Mouse (Mus musculus) layer of hippocampus, postnatal 14 days (tissue): ENCODE results near the gene Scyl3. TPM values are rescaled to one million over a fixed set of nuclear protein-coding genes. Genes with fewer than 3 reads are reported as not detected.
A peak's percentile ranks its signal among the peaks of the same experiment; 100 is the strongest.

ENCODE experiments used
- DNase-seq, 2 experiments: peaks; one replicate each; pipeline ENCODE4 v3.0.0; 2021 to 2022; ENCODE audit warnings: low spot score in 2 of 2, mixed read lengths in 1 of 2
- long read RNA-seq, 2 experiments: library from polyadenylated mRNA; stranded (forward); transcript quantifications; one replicate each; pipeline ENCODE4 v2.0.0; 2021
- total RNA-seq, 2 experiments: library from RNA; stranded (reverse); gene quantifications; 2 replicates each; pipeline ENCODE4 v1.2.3; 2021

Gene Scyl3
- total RNA-seq: 10 to 100 TPM; 19.6 to 24.0 TPM
- long read RNA-seq, experiment 1, full-length matches to known transcripts: 6 of 20 reads
- long read RNA-seq, experiment 1, partial matches to known transcripts: 6 of 20 reads
- long read RNA-seq, experiment 1, other reads (novel, unspliced or antisense): 8 of 20 reads
- long read RNA-seq, experiment 2, full-length matches to known transcripts: 8 of 19 reads
- long read RNA-seq, experiment 2, partial matches to known transcripts: 6 of 19 reads
- long read RNA-seq, experiment 2, other reads (novel, unspliced or antisense): 5 of 19 reads

GRCm38 (mm10) chr1:163928846-163929245, at the start of gene Scyl3:
Gene Scyl3, plus strand, starts transcription at chr1:163929100.
- no peak for DNase-seq

GRCm38 (mm10) chr1:163889629-163890028, 39.3 kb upstream of the Scyl3 start:
- DNase-seq: no peak

- no peak for DNase-seq
Measured at GRCm38 (mm10) chr1:163893294-163893693, 35.6 kb upstream of the Scyl3 start.

GRCm38 (mm10) chr1:163893774-163894527, 34.9 kb upstream of the Scyl3 start:
- DNase-seq: no peak

- DNase-seq: no peak
Measured at GRCm38 (mm10) chr1:163898291-163898764, 30.6 kb upstream of the Scyl3 start.

- no peak for DNase-seq
Measured at GRCm38 (mm10) chr1:163899575-163899974, 29.3 kb upstream of the Scyl3 start.

- DNase-seq: no peak
Measured at GRCm38 (mm10) chr1:163900168-163900567, 28.7 kb upstream of the Scyl3 start.

- DNase-seq: no peak
Measured at GRCm38 (mm10) chr1:163903411-163903810, 25.5 kb upstream of the Scyl3 start.

- DNase-seq: no peak
Measured at GRCm38 (mm10) chr1:163907007-163907811, 21.7 kb upstream of the Scyl3 start.

GRCm38 (mm10) chr1:163908389-163908788, 20.5 kb upstream of the Scyl3 start:
- no peak for DNase-seq

- DNase-seq: peak in 1 of 2 experiments; percentile 62
Measured at GRCm38 (mm10) chr1:163910343-163910742, 18.6 kb upstream of the Scyl3 start.

- DNase-seq: no peak
Measured at GRCm38 (mm10) chr1:163910785-163911184, 18.1 kb upstream of the Scyl3 start.

GRCm38 (mm10) chr1:163911981-163912380, 16.9 kb upstream of the Scyl3 start:
- no peak for DNase-seq

GRCm38 (mm10) chr1:163917349-163918160, 11.3 kb upstream of the Scyl3 start:
- DNase-seq: no peak

GRCm38 (mm10) chr1:163924093-163924492, 4.8 kb upstream of the Scyl3 start:
- no peak for DNase-seq

GRCm38 (mm10) chr1:163929636-163930457, 947 bp downstream of the Scyl3 start:
- peak; percentile 91 to 92 for DNase-seq

GRCm38 (mm10) chr1:163930458-163930794, 1.5 kb downstream of the Scyl3 start:
- no peak for DNase-seq

- DNase-seq: no peak
Measured at GRCm38 (mm10) chr1:163931801-163932200, 2.9 kb downstream of the Scyl3 start.

GRCm38 (mm10) chr1:163934591-163934990, 5.7 kb downstream of the Scyl3 start:
- no peak for DNase-seq

- DNase-seq: no peak
Measured at GRCm38 (mm10) chr1:163942056-163942455, 13.2 kb downstream of the Scyl3 start.
